Mouse (Mus musculus) cortical plate, adult 2 months (tissue): ENCODE measurements at regions not wholly inside any gene's neighbourhood (a gene's known extent, or its start where the extent isn't known, plus 50 kb on each side); places are given as distances from the start of the nearest gene placed in this dataset.

Experiments used
- CTCF ChIP-seq: fragments of 200-500 bp; IDR thresholded peaks from 2 replicates; pipeline ENCODE4 v1.5.1; 2011; ENCODE audit warnings: mild to moderate bottlenecking, control low read depth, low read length; ENCODE audit not compliant: insufficient read depth; ENCODE audit errors: extremely low read depth
- POLR2A ChIP-seq: fragments of 200-500 bp; IDR thresholded peaks from 2 replicates; pipeline ENCODE4 v1.6.1; 2011; ENCODE audit warnings: mild to moderate bottlenecking, low read length, control low read depth; ENCODE audit not compliant: insufficient read depth; ENCODE audit errors: extremely low read depth

DNA sequence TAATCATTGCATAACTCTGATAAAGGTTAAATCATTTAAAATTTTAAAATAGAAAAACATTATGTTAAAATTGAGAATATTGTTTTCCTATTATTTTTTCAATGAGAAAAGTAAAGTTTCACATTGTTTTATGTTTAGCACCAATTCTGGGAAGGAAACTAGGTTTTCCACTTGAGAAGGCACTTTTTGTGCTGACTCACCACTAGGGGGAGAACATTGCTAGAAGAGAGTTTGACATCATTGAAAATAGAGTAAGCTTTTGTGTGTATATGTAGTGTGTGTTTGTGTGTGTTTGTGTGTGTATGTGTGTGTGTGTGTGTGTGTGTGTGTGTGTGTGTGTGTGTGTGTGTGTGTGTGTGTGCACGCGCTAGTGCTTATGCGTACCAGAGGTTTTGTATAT, 66.9 kb downstream of the Gm11146 start:
- TF ChIP-seq POLR2A (no peak), CTCF (0 out of 2 replicates have a peak, but pooled peaks have one; percentile 20)
